Mouse (Mus musculus) activated CD4-positive, CD25-positive, alpha-beta regulatory T cell (primary cell): ENCODE measurements around the gene Slc39a2. TPM values are rescaled to one million over a fixed set of nuclear protein-coding genes. Genes with fewer than 3 reads are reported as not detected.

Experiments used
- polyA plus RNA-seq, 2 experiments: library from polyadenylated mRNA; unstranded; fragments of 100-300 nt; shearing (Covaris generic); gene quantifications; one replicate each; pipeline ENCODE4 v1.2.1; 2017

Slc39a2 gene
- polyA plus RNA-seq, result under 1 TPM; 0.23 to 0.50 TPM

GRCm38 (mm10) chr14:51892191-51892939 lies at the start of gene Slc39a2:
Slc39a2 (plus strand) TSS chr14:51892889.

GRCm38 (mm10) chr14:51853399-51853798 lies 39.3 kb upstream of the Slc39a2 start, which contains the start of gene Ear6:
Ear6 (plus strand) TSS chr14:51853699.

GRCm38 (mm10) chr14:51884598-51885331 lies 7.9 kb upstream of the Slc39a2 start, which contains the start of gene Mettl17:
Mettl17 (plus strand) TSS chr14:51884842.

GRCm38 (mm10) chr14:51913960-51914762 lies 21.5 kb downstream of the Slc39a2 start, which contains the start of gene Ndrg2:
Ndrg2 (minus strand) TSS chr14:51914158.

GRCm38 (mm10) chr14:51918125-51918524 lies 25.4 kb downstream of the Slc39a2 start, which contains the start of gene Tppp2:
Tppp2 (plus strand) TSS chr14:51918425.

GRCm38 (mm10) chr14:51922571-51922865 lies 29.8 kb downstream of the Slc39a2 start, which contains the start of gene Rnase13:
Rnase13 (minus strand) TSS chr14:51922773.

Other genes starting within 250 kb of the Slc39a2 start
- not detected for gene Gm17079, start 197.4 kb upstream of the Slc39a2 start, polyA plus RNA-seq
- gene Gm5800, start 175.7 kb upstream of the Slc39a2 start, polyA plus RNA-seq, result not detected
- not detected for gene Ang4, start 119.3 kb upstream of the Slc39a2 start, polyA plus RNA-seq
- gene AY358078, start 92.8 kb upstream of the Slc39a2 start, polyA plus RNA-seq, result not detected
- gene Ear6, start 39.2 kb upstream of the Slc39a2 start, polyA plus RNA-seq, result 1 to 10 TPM in 1 of 2 experiments, under 1 TPM in 1; 0.79 to 3.5 TPM
- gene Mettl17, start 8.0 kb upstream of the Slc39a2 start, polyA plus RNA-seq, result 10 to 100 TPM; 56.3 to 79.3 TPM
- gene Ndrg2, start 21.3 kb downstream of the Slc39a2 start, polyA plus RNA-seq, result 10 to 100 TPM; 34.6 to 36.6 TPM
- not detected for gene Tppp2, start 25.5 kb downstream of the Slc39a2 start, polyA plus RNA-seq
- gene Rnase13, start 29.9 kb downstream of the Slc39a2 start, polyA plus RNA-seq, result not detected
- 1 to 10 TPM in 1 of 2 experiments, under 1 TPM in 1; 0.58 to 2.6 TPM for gene Arhgef40, start 91.8 kb downstream of the Slc39a2 start, polyA plus RNA-seq
- not detected for gene Tmem253, start 122.8 kb downstream of the Slc39a2 start, polyA plus RNA-seq
- 10 to 100 TPM; 12.7 to 20.2 TPM for gene Zfp219, start 127.8 kb downstream of the Slc39a2 start, polyA plus RNA-seq
- under 1 TPM in 1 of 2 experiments, not detected in 1; 0.36 TPM for gene Olfr221, start 149.6 kb downstream of the Slc39a2 start, polyA plus RNA-seq
- gene Hnrnpc, start 211.1 kb downstream of the Slc39a2 start, polyA plus RNA-seq, result 100 to 1,000 TPM; 335 to 426 TPM
- 1 to 10 TPM; 5.2 to 6.4 TPM for gene Rpgrip1, start 217.8 kb downstream of the Slc39a2 start, polyA plus RNA-seq